Mouse (Mus musculus): ENCODE measurements around the gene Acadl. TPM values are rescaled to one million over a fixed set of nuclear protein-coding genes. Genes with fewer than 3 reads are reported as not detected.

Acadl gene
- polyA plus RNA-seq, 1 experiment from 2014 or later = 161 TPM

DNA sequence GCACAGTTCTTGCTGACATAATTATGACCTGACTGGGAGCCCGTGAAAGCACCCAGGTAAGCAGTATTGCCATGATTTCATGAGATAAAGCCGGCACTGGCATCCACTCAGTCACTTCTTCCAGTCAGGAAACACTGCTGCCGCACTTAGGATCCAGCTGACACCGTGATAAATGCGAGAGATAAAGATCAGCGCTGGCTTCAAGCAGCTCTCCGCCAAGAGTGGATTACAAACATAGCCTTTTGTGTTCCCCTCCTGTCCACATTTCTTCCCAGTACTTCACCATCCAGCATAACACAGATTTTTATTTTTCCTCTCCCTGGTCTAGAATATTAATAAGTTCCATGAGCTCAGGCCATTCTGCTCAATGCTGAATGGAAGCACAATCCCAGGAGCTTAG, 42.8 kb downstream of the Acadl start:
- Histone ChIP-seq H3K36me3 (ENCODE audit: insufficient read depth, low read length) (no peaks in the 10 kb centered on the region), H3K9ac (replicated peaks; ENCODE audit: low read length) (no peak overlapping the region)

DNA sequence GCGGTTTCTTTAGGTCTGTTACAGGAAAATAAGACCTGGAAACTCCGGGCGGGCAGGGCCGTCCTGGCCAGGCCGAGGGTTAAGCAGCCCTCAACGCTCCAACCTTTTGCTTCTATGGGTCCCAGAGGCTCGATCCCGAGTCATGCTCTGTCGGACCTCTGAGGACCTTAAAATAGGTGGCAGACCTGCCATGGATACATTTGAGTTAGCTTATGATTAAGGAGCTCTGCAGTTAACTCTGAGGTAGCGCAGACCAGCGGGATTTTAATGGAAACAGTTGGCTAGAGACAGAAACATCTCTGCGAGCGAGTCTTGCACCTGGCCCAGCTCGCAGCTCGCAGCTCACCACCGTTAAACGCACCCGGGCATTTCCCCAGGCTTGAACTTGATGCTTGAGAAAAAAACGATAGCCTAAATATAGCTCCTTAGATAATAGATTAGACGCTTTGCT, 45.2 kb downstream of the Acadl start:
- Histone ChIP-seq H3K36me3 (ENCODE audit: insufficient read depth, low read length) (no peaks in the 10 kb centered on the region), H3K4me1 (ENCODE audit: insufficient read depth, low read length) (peaks cover 17% of the 10 kb centered on the region), H3K9ac (replicated peaks; ENCODE audit: low read length) (peak overlapping the region; percentile 87), H3K4me2 (replicated peaks; ENCODE audit: low read depth, low read length) (peak overlapping the region; percentile 88), H3K4me3 (ENCODE audit: low read length) (peak overlapping the region; percentile 80), H3K9me3 (ENCODE audit: low read length) (no peaks in the 10 kb centered on the region), H3K27me3 (ENCODE audit: insufficient read depth, low read length) (no peaks in the 10 kb centered on the region), H3K27ac (ENCODE audit: low read length) (peak overlapping the region; percentile 89)
- WGBS = under 1% methylated on average over 20 of the region's 20 CpGs
- peak; percentile 66 for ATAC-seq (ENCODE audit: low FRiP score, low TSS enrichment)

More for the DNA sequence above, 42.8 kb downstream of the Acadl start:
- peaks cover 5% of the 10 kb centered on the region; the same call in 1 of the 2 replicates for H3K4me1 ChIP-seq (ENCODE audit: insufficient read depth, low read length)
- no peak for ATAC-seq (ENCODE audit: low FRiP score, low TSS enrichment)
- H3K9me3 ChIP-seq (ENCODE audit: low read length) = no peaks in the 10 kb centered on the region
- no peak overlapping the region for H3K27ac ChIP-seq (ENCODE audit: low read length)
- H3K4me3 ChIP-seq (ENCODE audit: low read length) = no peak overlapping the region
- no peaks in the 10 kb centered on the region for H3K27me3 ChIP-seq (ENCODE audit: insufficient read depth, low read length)
- no peak overlapping the region for H3K4me2 ChIP-seq (replicated peaks; ENCODE audit: low read depth, low read length)
- 14% methylated on average over 7 of the region's 7 CpGs for WGBS

DNA sequence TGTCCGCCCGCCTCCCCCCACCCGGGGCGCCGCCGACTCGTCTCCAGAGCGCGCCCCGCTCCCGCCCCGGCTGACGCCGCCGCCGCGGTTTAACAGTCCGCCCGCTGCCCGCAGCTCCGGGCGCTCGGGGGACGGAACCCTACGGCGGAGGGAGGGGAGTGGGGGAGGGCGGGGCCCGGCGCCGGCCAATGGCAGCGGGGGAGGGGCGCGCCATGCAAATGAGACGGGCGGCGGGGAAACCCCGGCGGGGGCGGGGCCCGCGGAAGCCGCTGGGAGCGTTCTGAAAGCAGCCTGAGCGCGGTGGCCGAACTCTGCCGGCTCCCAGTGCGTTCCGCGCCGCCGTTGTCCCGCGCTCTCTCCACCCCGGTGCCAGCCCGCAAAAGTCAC, 45.6 kb downstream of the Acadl start, which contains the start of gene Kansl1l:
Kansl1l (minus strand) TSS at position 110 of the 387 bp plus-strand sequence.
- peaks cover 17% of the 10 kb centered on the region for H3K4me1 ChIP-seq (ENCODE audit: insufficient read depth, low read length)
- peak within 1 kb of the TSS; percentile 88 for H3K4me2 ChIP-seq (replicated peaks; ENCODE audit: low read depth, low read length)
- under 1% methylated on average over 24 of the region's 56 CpGs for WGBS
- no peaks in the 10 kb centered on the region for H3K36me3 ChIP-seq (ENCODE audit: insufficient read depth, low read length)
- peak within 1 kb of the TSS; percentile 80 for H3K4me3 ChIP-seq (ENCODE audit: low read length)
- peak within 1 kb of the TSS; percentile 87 for H3K9ac ChIP-seq (replicated peaks; ENCODE audit: low read length)
- no peaks in the 10 kb centered on the region for H3K27me3 ChIP-seq (ENCODE audit: insufficient read depth, low read length)
- H3K9me3 ChIP-seq (ENCODE audit: low read length) = no peaks in the 10 kb centered on the region
- H3K27ac ChIP-seq (ENCODE audit: low read length) = peak within 1 kb of the TSS; percentile 97
- peak; percentile 90 for ATAC-seq (ENCODE audit: low FRiP score, low TSS enrichment)

DNA sequence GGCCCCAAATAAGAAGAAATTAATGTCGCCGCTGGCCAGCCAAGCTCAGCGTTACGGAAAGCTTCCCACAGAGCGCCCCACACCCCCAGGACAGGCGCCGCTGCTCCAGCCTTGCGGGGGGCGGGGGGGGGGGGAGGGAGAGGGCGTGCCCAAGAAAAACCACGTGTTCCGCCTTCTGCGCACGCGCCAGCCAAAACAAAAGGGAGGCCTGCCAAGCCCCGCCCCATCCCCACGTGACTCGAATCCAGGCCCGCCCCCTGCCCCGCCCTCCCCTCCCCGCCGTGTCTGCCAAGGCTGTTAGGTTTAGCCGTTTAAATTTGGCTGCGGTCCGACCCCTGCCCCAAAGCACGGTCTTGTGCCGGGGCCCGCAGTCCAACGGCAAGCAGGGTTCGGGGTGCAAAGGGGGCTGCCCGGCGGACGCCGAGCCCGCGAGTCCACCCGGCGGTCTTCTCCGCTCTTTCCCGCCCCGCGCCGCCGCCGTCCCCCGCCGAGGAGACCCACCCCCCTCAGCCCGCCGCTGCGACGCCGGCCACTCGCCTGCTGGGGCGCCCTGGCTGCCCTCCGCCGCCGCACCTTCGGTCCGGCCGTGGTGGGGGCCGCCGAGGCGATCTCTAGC, 46.1 kb downstream of the Acadl start:
- Histone ChIP-seq H3K9ac (replicated peaks; ENCODE audit: low read length) (peak overlapping the region; percentile 87), H3K4me3 (ENCODE audit: low read length) (peak overlapping the region; percentile 80), H3K27me3 (ENCODE audit: insufficient read depth, low read length) (no peaks in the 10 kb centered on the region), H3K4me2 (replicated peaks; ENCODE audit: low read depth, low read length) (peak overlapping the region; percentile 88), H3K9me3 (ENCODE audit: low read length) (no peaks in the 10 kb centered on the region), H3K4me1 (ENCODE audit: insufficient read depth, low read length) (peaks cover 17% of the 10 kb centered on the region), H3K36me3 (ENCODE audit: insufficient read depth, low read length) (no peaks in the 10 kb centered on the region), H3K27ac (ENCODE audit: low read length) (peak overlapping the region; percentile 97)
- WGBS = under 1% methylated on average over 55 of the region's 63 CpGs
- peak; percentile 91 for ATAC-seq (ENCODE audit: low FRiP score, low TSS enrichment)

GRCm38 (mm10) chr1:66815941-66816777, 46.9 kb downstream of the Acadl start:
- under 1% methylated on average over 39 of the region's 39 CpGs for WGBS
- ATAC-seq (ENCODE audit: low FRiP score, low TSS enrichment) = peak; percentile 47
- peak overlapping the region; percentile 87 for H3K9ac ChIP-seq (replicated peaks; ENCODE audit: low read length)
- no peaks in the 10 kb centered on the region for H3K9me3 ChIP-seq (ENCODE audit: low read length)
- no peaks in the 10 kb centered on the region for H3K36me3 ChIP-seq (ENCODE audit: insufficient read depth, low read length)
- peak overlapping the region; percentile 80 for H3K4me3 ChIP-seq (ENCODE audit: low read length)
- no peaks in the 10 kb centered on the region for H3K27me3 ChIP-seq (ENCODE audit: insufficient read depth, low read length)
- H3K4me1 ChIP-seq (ENCODE audit: insufficient read depth, low read length) = peaks cover 17% of the 10 kb centered on the region
- peak overlapping the region; percentile 97 for H3K27ac ChIP-seq (ENCODE audit: low read length)
- H3K4me2 ChIP-seq (replicated peaks; ENCODE audit: low read depth, low read length) = peak overlapping the region; percentile 73

DNA sequence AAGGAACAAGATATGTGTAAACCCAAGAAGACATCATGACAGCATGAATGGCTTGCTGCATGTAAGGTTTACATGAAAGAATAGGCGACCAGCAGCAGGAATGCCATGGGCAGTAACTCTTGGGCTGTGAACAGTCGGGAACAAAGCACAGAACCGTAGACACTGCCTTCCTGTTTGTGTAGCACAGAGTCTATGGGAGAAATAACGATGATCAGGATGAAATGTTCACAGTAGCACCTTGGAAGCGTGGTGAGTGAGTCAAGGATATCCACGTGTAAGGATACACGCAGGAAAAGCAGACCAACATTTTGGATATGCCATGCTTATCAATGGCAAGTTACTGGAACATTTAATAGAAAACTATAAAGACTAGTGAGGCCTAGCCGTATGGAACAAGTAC, 48.3 kb downstream of the Acadl start:
- H3K27me3 ChIP-seq (ENCODE audit: insufficient read depth, low read length) = no peaks in the 10 kb centered on the region
- H3K27ac ChIP-seq (ENCODE audit: low read length) = peak overlapping the region; percentile 53; the same call in 1 of the 2 replicates
- no peak for ATAC-seq (ENCODE audit: low FRiP score, low TSS enrichment)
- H3K4me2 ChIP-seq (replicated peaks; ENCODE audit: low read depth, low read length) = peak overlapping the region; percentile 51
- H3K36me3 ChIP-seq (ENCODE audit: insufficient read depth, low read length) = no peaks in the 10 kb centered on the region
- H3K4me3 ChIP-seq (ENCODE audit: low read length) = peak overlapping the region; percentile 30; the same call in 1 of the 2 replicates
- H3K9ac ChIP-seq (replicated peaks; ENCODE audit: low read length) = peak overlapping the region; percentile 53
- H3K9me3 ChIP-seq (ENCODE audit: low read length) = no peaks in the 10 kb centered on the region
- 46% methylated on average over 8 of the region's 8 CpGs for WGBS
- peaks cover 17% of the 10 kb centered on the region for H3K4me1 ChIP-seq (ENCODE audit: insufficient read depth, low read length)

GRCm38 (mm10) chr1:66813191-66813590, 49.9 kb downstream of the Acadl start:
- Histone ChIP-seq H3K4me3 (ENCODE audit: low read length) (no peak overlapping the region), H3K27ac (ENCODE audit: low read length) (no peak overlapping the region), H3K9ac (replicated peaks; ENCODE audit: low read length) (no peak overlapping the region), H3K9me3 (ENCODE audit: low read length) (peaks cover 3% of the 10 kb centered on the region; the same call in 1 of the 2 replicates), H3K27me3 (ENCODE audit: insufficient read depth, low read length) (no peaks in the 10 kb centered on the region), H3K4me1 (ENCODE audit: insufficient read depth, low read length) (peaks cover 18% of the 10 kb centered on the region), H3K4me2 (replicated peaks; ENCODE audit: low read depth, low read length) (no peak overlapping the region), H3K36me3 (ENCODE audit: insufficient read depth, low read length) (no peaks in the 10 kb centered on the region)
- no peak for ATAC-seq (ENCODE audit: low FRiP score, low TSS enrichment)
- 79% methylated on average over 1 of the region's 1 CpGs for WGBS

GRCm38 (mm10) chr1:66806821-66807220, 56.3 kb downstream of the Acadl start:
- no peak for ATAC-seq (ENCODE audit: low FRiP score, low TSS enrichment)
- H3K4me2 ChIP-seq (replicated peaks; ENCODE audit: low read depth, low read length) = no peak overlapping the region
- H3K27me3 ChIP-seq (ENCODE audit: insufficient read depth, low read length) = no peaks in the 10 kb centered on the region
- peaks cover 3% of the 10 kb centered on the region; the same call in 1 of the 2 replicates for H3K9me3 ChIP-seq (ENCODE audit: low read length)
- H3K27ac ChIP-seq (ENCODE audit: low read length) = no peak overlapping the region
- H3K4me3 ChIP-seq (ENCODE audit: low read length) = no peak overlapping the region
- 92% methylated on average over 1 of the region's 1 CpGs for WGBS
- peaks cover 5% of the 10 kb centered on the region for H3K4me1 ChIP-seq (ENCODE audit: insufficient read depth, low read length)
- H3K9ac ChIP-seq (replicated peaks; ENCODE audit: low read length) = no peak overlapping the region
- H3K36me3 ChIP-seq (ENCODE audit: insufficient read depth, low read length) = 0 out of 2 replicates have a peak, but pooled peaks cover 2% of the 10 kb centered on the region

- WGBS = 86% methylated on average over 1 of the region's 1 CpGs
- H3K9ac ChIP-seq (replicated peaks; ENCODE audit: low read length) = no peak overlapping the region
- no peak overlapping the region for H3K4me2 ChIP-seq (replicated peaks; ENCODE audit: low read depth, low read length)
- no peak for ATAC-seq (ENCODE audit: low FRiP score, low TSS enrichment)
- H3K4me3 ChIP-seq (ENCODE audit: low read length) = no peak overlapping the region
- peaks cover 3% of the 10 kb centered on the region; the same call in 1 of the 2 replicates for H3K9me3 ChIP-seq (ENCODE audit: low read length)
- peaks cover 5% of the 10 kb centered on the region for H3K4me1 ChIP-seq (ENCODE audit: insufficient read depth, low read length)
- no peaks in the 10 kb centered on the region for H3K27me3 ChIP-seq (ENCODE audit: insufficient read depth, low read length)
- no peak overlapping the region for H3K27ac ChIP-seq (ENCODE audit: low read length)
- H3K36me3 ChIP-seq (ENCODE audit: insufficient read depth, low read length) = peaks cover 7% of the 10 kb centered on the region; the same call in 1 of the 2 replicates
These were observed 57.7 kb downstream of the Acadl start for GRCm38 (mm10) chr1:66805408-66805807.
